Mouse (Mus musculus) heart, postnatal 25 days (tissue): ENCODE results near the gene Col13a1. TPM values are rescaled to one million over a fixed set of nuclear protein-coding genes. Genes with fewer than 3 reads are reported as not detected.

Experiments used
- DNase-seq: peaks from one replicate; pipeline ENCODE4 v3.0.0; 2022; ENCODE audit warnings: low spot score
- intact Hi-C: fragments of 180-260 bp; cut with DNase I; formaldehyde crosslinking; loops from one replicate; pipeline ENCODE4 v1.15.1; 2025
- total RNA-seq, 2 experiments: library from RNA; stranded (reverse); gene quantifications; 2 replicates each; pipeline ENCODE4 v1.2.3; 2021

The Col13a1 gene
- total RNA-seq, 2 experiments from 2014 or later, result 0.78 to 0.86 TPM

GRCm38 (mm10) chr10:61917066-61917465 lies 61.8 kb downstream of the Col13a1 start:
- no peak for DNase-seq
- intact Hi-C loops, result no loop called here

GRCm38 (mm10) chr10:61911770-61912169 lies 67.1 kb downstream of the Col13a1 start:
- DNase-seq, result no peak
- intact Hi-C loops, result no loop called here

GRCm38 (mm10) chr10:61909004-61909403 lies 69.9 kb downstream of the Col13a1 start:
- DNase-seq, result no peak
- intact Hi-C loops, result no loop called here

- DNase-seq, result peak; percentile 14
- intact Hi-C loops, result no loop called here
Observed at GRCm38 (mm10) chr10:61906226-61906625, 72.7 kb downstream of the Col13a1 start.

GRCm38 (mm10) chr10:61905308-61905707 lies 73.6 kb downstream of the Col13a1 start:
- DNase-seq, result no peak
- intact Hi-C loops, result no loop called here

GRCm38 (mm10) chr10:61898116-61898515 lies 80.8 kb downstream of the Col13a1 start:
- intact Hi-C loops, result no loop called here
- DNase-seq, result no peak

- DNase-seq, result no peak
- intact Hi-C loops, result no loop called here
Observed at GRCm38 (mm10) chr10:61894564-61894963, 84.3 kb downstream of the Col13a1 start.

GRCm38 (mm10) chr10:61891138-61891537 lies 87.8 kb downstream of the Col13a1 start:
- no peak for DNase-seq
- intact Hi-C loops, result no loop called here

GRCm38 (mm10) chr10:61890294-61890693 lies 88.6 kb downstream of the Col13a1 start:
- intact Hi-C loops, result no loop called here
- DNase-seq, result no peak

GRCm38 (mm10) chr10:61879427-61879826 lies 99.5 kb downstream of the Col13a1 start:
- no peak for DNase-seq
- intact Hi-C loops, result loop anchor here (2.0 kb wide), 2 partner anchors 101 to 223 kb away; no protein-coding TSS in a partner anchor

GRCm38 (mm10) chr10:61877787-61878186 lies 101.1 kb downstream of the Col13a1 start:
- intact Hi-C loops, result loop anchor here (2.0 kb wide), 2 partner anchors 103 to 225 kb away; no protein-coding TSS in a partner anchor
- peak; percentile 7 for DNase-seq

- DNase-seq, result no peak
- intact Hi-C loops, result no loop called here
Observed at GRCm38 (mm10) chr10:61869796-61870195, 109.1 kb downstream of the Col13a1 start.

GRCm38 (mm10) chr10:61866045-61866580 lies 112.8 kb downstream of the Col13a1 start:
- DNase-seq, result no peak
- intact Hi-C loops, result no loop called here

GRCm38 (mm10) chr10:61859451-61859850 lies 119.5 kb downstream of the Col13a1 start:
- intact Hi-C loops, result no loop called here
- no peak for DNase-seq

GRCm38 (mm10) chr10:61855139-61855675 lies 123.7 kb downstream of the Col13a1 start:
- intact Hi-C loops, result no loop called here
- DNase-seq, result no peak

GRCm38 (mm10) chr10:61852824-61853223 lies 126.1 kb downstream of the Col13a1 start:
- intact Hi-C loops, result no loop called here
- no peak for DNase-seq

- DNase-seq, result no peak
- intact Hi-C loops, result no loop called here
Observed at GRCm38 (mm10) chr10:61848553-61848952, 130.4 kb downstream of the Col13a1 start.

- intact Hi-C loops, result no loop called here
- no peak for DNase-seq
Observed at GRCm38 (mm10) chr10:61845476-61845875, 133.4 kb downstream of the Col13a1 start.

- no peak for DNase-seq
- intact Hi-C loops, result loop anchor here (5.0 kb wide), 1 partner anchor 133 kb away; the partner anchor contains the start of gene Col13a1
Observed at GRCm38 (mm10) chr10:61844475-61844874, 134.4 kb downstream of the Col13a1 start.

- DNase-seq, result no peak
- intact Hi-C loops, result loop anchor here (5.0 kb wide), 1 partner anchor 135 kb away; the partner anchor contains the start of gene Col13a1
Observed at GRCm38 (mm10) chr10:61842261-61842660, 136.6 kb downstream of the Col13a1 start.

- intact Hi-C loops, result loop anchor here (2.0 to 10.0 kb wide), 2 partner anchors 263 to 335 kb away; no protein-coding TSS in a partner anchor
- DNase-seq, result no peak
Observed at GRCm38 (mm10) chr10:61839326-61839725, 139.6 kb downstream of the Col13a1 start.

- intact Hi-C loops, result loop anchor here (2.0 to 10.0 kb wide), 2 partner anchors 264 to 336 kb away; no protein-coding TSS in a partner anchor
- DNase-seq, result no peak
Observed at GRCm38 (mm10) chr10:61838769-61839168, 140.1 kb downstream of the Col13a1 start.
